Mouse (Mus musculus): ENCODE measurements around the gene Pla2g6.

DNA sequence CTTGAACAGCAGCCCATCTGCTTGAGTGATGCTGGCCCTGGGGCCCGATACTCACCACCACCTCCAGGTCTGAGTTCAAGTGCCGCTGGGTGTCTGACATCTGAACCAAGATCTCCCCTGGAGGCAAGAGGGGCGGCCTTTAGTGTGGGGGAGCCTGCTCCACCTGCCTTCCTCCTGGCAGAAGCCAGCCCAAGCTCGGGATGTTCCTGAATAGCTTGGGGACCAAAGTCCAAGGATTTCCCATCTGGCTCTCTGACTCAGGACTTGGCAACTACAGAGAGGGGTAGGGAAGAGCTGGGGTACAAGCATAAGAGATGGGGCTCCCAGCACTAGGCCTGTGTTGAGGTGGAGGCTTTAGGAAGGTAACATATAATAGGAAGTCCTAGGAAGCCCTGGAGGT lies 44.8 kb downstream of the Pla2g6 start:
- TF ChIP-seq GATA1 (IDR thresholded peaks at IDR 0.05; ENCODE audit: borderline replicate concordance, low read length) (no peak), FLI1 (IDR thresholded peaks at IDR 0.05; ENCODE audit: low read length) (no peak)

All from megakaryocyte, embryonic 14.5 days (primary cell).